Mouse (Mus musculus) cerebellum, postnatal 4 days (tissue): ENCODE data around the gene Nle1.

Source experiments
- DNase-seq, 2 experiments: peaks; one replicate each; pipeline ENCODE4 v3.0.0; 2022; ENCODE audit warnings: low spot score in 2 of 2, mixed read lengths in 1 of 2

The Nle1 gene

GRCm38 (mm10) chr11:82869506-82870172 is 38.6 kb downstream of the Nle1 start:
- DNase-seq, result no peak

GRCm38 (mm10) chr11:82867956-82868355 is 40.3 kb downstream of the Nle1 start:
- DNase-seq, result no peak

- no peak for DNase-seq
Measured at GRCm38 (mm10) chr11:82866850-82867564, 41.2 kb downstream of the Nle1 start.

GRCm38 (mm10) chr11:82865957-82866356 is 42.3 kb downstream of the Nle1 start:
- DNase-seq, result no peak

- DNase-seq, result no peak
Measured at GRCm38 (mm10) chr11:82863488-82863931, 44.7 kb downstream of the Nle1 start.

- DNase-seq, result no peak
Measured at GRCm38 (mm10) chr11:82863059-82863458, 45.2 kb downstream of the Nle1 start.

- DNase-seq, result no peak
Measured at GRCm38 (mm10) chr11:82862638-82863037, 45.6 kb downstream of the Nle1 start.

GRCm38 (mm10) chr11:82861558-82861957 is 46.7 kb downstream of the Nle1 start:
- DNase-seq, result no peak

GRCm38 (mm10) chr11:82860759-82861158 is 47.5 kb downstream of the Nle1 start:
- DNase-seq, result no peak

- no peak for DNase-seq
Measured at GRCm38 (mm10) chr11:82857307-82857848, 50.8 kb downstream of the Nle1 start.

GRCm38 (mm10) chr11:82856032-82856431 is 52.2 kb downstream of the Nle1 start:
- no peak for DNase-seq

- no peak for DNase-seq
Measured at GRCm38 (mm10) chr11:82855327-82855973, 52.8 kb downstream of the Nle1 start.

GRCm38 (mm10) chr11:82854111-82854510 is 54.1 kb downstream of the Nle1 start:
- DNase-seq, result no peak

GRCm38 (mm10) chr11:82852958-82853357 is 55.3 kb downstream of the Nle1 start:
- DNase-seq, result no peak

GRCm38 (mm10) chr11:82852540-82852939 is 55.7 kb downstream of the Nle1 start:
- no peak for DNase-seq

- no peak for DNase-seq
Measured at GRCm38 (mm10) chr11:82852115-82852514, 56.1 kb downstream of the Nle1 start.
